Mouse (Mus musculus): ENCODE results near the gene Gm11032. TPM values are rescaled to one million over a fixed set of nuclear protein-coding genes. Genes with fewer than 3 reads are reported as not detected.

Gene Gm11032
- total RNA-seq (2015; ENCODE audit: low replicate concordance) (not detected in 2 replicates), total RNA-seq (2017; ENCODE audit: low replicate concordance) (not detected in 2 replicates)

GRCm38 (mm10) chr11:4620017-4620485, at the start of gene Gm11032:
Gene Gm11032, plus strand, starts transcription at chr11:4620067.
- ATAC-seq (replicated peaks; ENCODE audit: low FRiP score, poor library complexity, severe bottlenecking) = peak; percentile 42; the same call in 1 of the 2 replicates

- 0 out of 2 replicates have a peak, but pooled peaks have one; percentile 6 for ATAC-seq (replicated peaks; ENCODE audit: low FRiP score, poor library complexity, severe bottlenecking)
Observed at GRCm38 (mm10) chr11:4571491-4571901, 48.4 kb upstream of the Gm11032 start.

GRCm38 (mm10) chr11:4576090-4576732, 43.7 kb upstream of the Gm11032 start:
- ATAC-seq (replicated peaks; ENCODE audit: low FRiP score, poor library complexity, severe bottlenecking) = peak; percentile 61; the same call in 1 of the 2 replicates

- ATAC-seq (replicated peaks; ENCODE audit: low FRiP score, poor library complexity, severe bottlenecking) = peak; percentile 83
Observed at GRCm38 (mm10) chr11:4577079-4577478, 42.8 kb upstream of the Gm11032 start.

GRCm38 (mm10) chr11:4578682-4579081, 41.2 kb upstream of the Gm11032 start:
- ATAC-seq (replicated peaks; ENCODE audit: low FRiP score, poor library complexity, severe bottlenecking) = peak; percentile 66

GRCm38 (mm10) chr11:4591811-4592210, 28.1 kb upstream of the Gm11032 start:
- ATAC-seq (replicated peaks; ENCODE audit: low FRiP score, poor library complexity, severe bottlenecking) = no peak

- ATAC-seq (replicated peaks; ENCODE audit: low FRiP score, poor library complexity, severe bottlenecking) = peak; percentile 26; the same call in 1 of the 2 replicates
Observed at GRCm38 (mm10) chr11:4593491-4593848, 26.4 kb upstream of the Gm11032 start.

- peak; percentile 53 for ATAC-seq (replicated peaks; ENCODE audit: low FRiP score, poor library complexity, severe bottlenecking)
Observed at GRCm38 (mm10) chr11:4593849-4594607, 25.8 kb upstream of the Gm11032 start.

- peak; percentile 91 for ATAC-seq (replicated peaks; ENCODE audit: low FRiP score, poor library complexity, severe bottlenecking)
Observed at GRCm38 (mm10) chr11:4594608-4595500, 25.0 kb upstream of the Gm11032 start, which contains the start of gene Mtmr3. Gene Mtmr3, minus strand, starts transcription at chr11:4594863.

- ATAC-seq (replicated peaks; ENCODE audit: low FRiP score, poor library complexity, severe bottlenecking) = no peak
Observed at GRCm38 (mm10) chr11:4598411-4598810, 21.5 kb upstream of the Gm11032 start.

GRCm38 (mm10) chr11:4599916-4600315, 20.0 kb upstream of the Gm11032 start:
- ATAC-seq (replicated peaks; ENCODE audit: low FRiP score, poor library complexity, severe bottlenecking) = no peak

- ATAC-seq (replicated peaks; ENCODE audit: low FRiP score, poor library complexity, severe bottlenecking) = no peak
Observed at GRCm38 (mm10) chr11:4601890-4602289, 18.0 kb upstream of the Gm11032 start.

GRCm38 (mm10) chr11:4602691-4603441, 17.0 kb upstream of the Gm11032 start:
- 0 out of 2 replicates have a peak, but pooled peaks have one; percentile 58 for ATAC-seq (replicated peaks; ENCODE audit: low FRiP score, poor library complexity, severe bottlenecking)

GRCm38 (mm10) chr11:4604441-4604840, 15.4 kb upstream of the Gm11032 start:
- ATAC-seq (replicated peaks; ENCODE audit: low FRiP score, poor library complexity, severe bottlenecking) = no peak

GRCm38 (mm10) chr11:4605414-4605813, 14.5 kb upstream of the Gm11032 start:
- peak; percentile 76 for ATAC-seq (replicated peaks; ENCODE audit: low FRiP score, poor library complexity, severe bottlenecking)

- no peak for ATAC-seq (replicated peaks; ENCODE audit: low FRiP score, poor library complexity, severe bottlenecking)
Observed at GRCm38 (mm10) chr11:4606541-4606940, 13.3 kb upstream of the Gm11032 start.

GRCm38 (mm10) chr11:4611904-4612303, 8.0 kb upstream of the Gm11032 start:
- no peak for ATAC-seq (replicated peaks; ENCODE audit: low FRiP score, poor library complexity, severe bottlenecking)

GRCm38 (mm10) chr11:4620501-4621108, 738 bp downstream of the Gm11032 start:
- no peak for ATAC-seq (replicated peaks; ENCODE audit: low FRiP score, poor library complexity, severe bottlenecking)

GRCm38 (mm10) chr11:4621866-4622265, 2.0 kb downstream of the Gm11032 start:
- no peak for ATAC-seq (replicated peaks; ENCODE audit: low FRiP score, poor library complexity, severe bottlenecking)

Data from erythroblast, adult 5-6 weeks (primary cell).